Mouse (Mus musculus): ENCODE data around the gene Mettl7a1.
"Not testable (repeated sequence)": the region's sequence is repeated elsewhere in the genome, so short reads cannot be mapped to it uniquely, and the experiment has no call there.

The Mettl7a1 gene

GRCm38 (mm10) chr15:100341314-100341980 is 37.5 kb downstream of the Mettl7a1 start:
- not testable (repeated sequence) for DNase-seq (ENCODE audit: low spot score in 2 of 2)

GRCm38 (mm10) chr15:100345484-100345883 is 41.5 kb downstream of the Mettl7a1 start:
- no peak for DNase-seq (ENCODE audit: low spot score in 2 of 2)

- no peak for DNase-seq (ENCODE audit: low spot score in 2 of 2)
Observed at GRCm38 (mm10) chr15:100346761-100347160, 42.8 kb downstream of the Mettl7a1 start.

GRCm38 (mm10) chr15:100349496-100349895 is 45.6 kb downstream of the Mettl7a1 start:
- DNase-seq (ENCODE audit: low spot score in 2 of 2): no peak

- no peak for DNase-seq (ENCODE audit: low spot score in 2 of 2)
Observed at GRCm38 (mm10) chr15:100351501-100352060, 47.6 kb downstream of the Mettl7a1 start.

- DNase-seq (ENCODE audit: low spot score in 2 of 2): no peak
Observed at GRCm38 (mm10) chr15:100352711-100353250, 48.8 kb downstream of the Mettl7a1 start, which contains the start of the genes Methig1 and Mettl7a2. Gene Methig1, plus strand, starts transcription at chr15:100353149. Gene Mettl7a2, plus strand, starts transcription at chr15:100353200.

GRCm38 (mm10) chr15:100353399-100353798 is 49.5 kb downstream of the Mettl7a1 start:
- DNase-seq (ENCODE audit: low spot score in 2 of 2): not testable (repeated sequence)

GRCm38 (mm10) chr15:100355876-100356275 is 51.9 kb downstream of the Mettl7a1 start:
- DNase-seq (ENCODE audit: low spot score in 2 of 2): no peak

GRCm38 (mm10) chr15:100364242-100364641 is 60.3 kb downstream of the Mettl7a1 start, which contains the start of gene Higd1c:
Gene Higd1c, plus strand, starts transcription at chr15:100364542.
- DNase-seq (ENCODE audit: low spot score in 2 of 2): no peak

GRCm38 (mm10) chr15:100365967-100366366 is 62.0 kb downstream of the Mettl7a1 start:
- DNase-seq (ENCODE audit: low spot score in 2 of 2): not testable (repeated sequence)

GRCm38 (mm10) chr15:100367119-100367518 is 63.2 kb downstream of the Mettl7a1 start:
- no peak for DNase-seq (ENCODE audit: low spot score in 2 of 2)

- DNase-seq (ENCODE audit: low spot score in 2 of 2): peak; percentile 62 to 87
Observed at GRCm38 (mm10) chr15:100375066-100375465, 71.1 kb downstream of the Mettl7a1 start.

- DNase-seq (ENCODE audit: low spot score in 2 of 2): peak in 1 of 2 experiments; percentile 24
Observed at GRCm38 (mm10) chr15:100377847-100378505, 74.0 kb downstream of the Mettl7a1 start.

Data from frontal cortex, postnatal 36 days (tissue).